Mouse (Mus musculus): ENCODE data around the gene Bmp4. TPM values are rescaled to one million over a fixed set of nuclear protein-coding genes. Genes with fewer than 3 reads are reported as not detected.

Bmp4 gene
- polyA plus RNA-seq, 1 experiment, result 0.02 TPM

DNA sequence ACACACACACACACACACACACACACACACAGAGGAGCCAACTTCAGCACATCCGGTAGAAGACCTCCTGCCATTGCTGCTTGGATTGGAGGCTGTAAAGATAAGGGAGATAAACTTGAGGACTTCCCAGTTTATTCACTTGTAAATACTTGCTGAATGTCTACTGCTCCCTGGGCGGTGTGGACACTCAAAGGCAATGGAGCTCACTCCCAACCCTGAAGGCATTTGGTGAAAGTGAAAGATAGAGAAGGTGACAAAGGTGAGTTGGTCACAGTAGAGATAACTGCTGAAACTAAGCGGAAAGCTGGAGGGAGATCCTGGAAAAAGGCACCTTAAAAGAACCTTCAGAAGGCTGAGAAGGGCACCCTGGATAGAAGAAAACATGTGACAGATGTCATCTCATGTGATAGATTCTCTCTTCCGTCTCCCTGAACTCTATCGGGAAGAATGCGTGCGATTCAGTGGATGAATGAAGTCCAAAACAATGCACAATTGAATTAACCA, 22.1 kb upstream of the Bmp4 start:
- TF ChIP-seq TCF12 (IDR thresholded peaks at IDR 0.05; ENCODE audit: insufficient read depth, poor library complexity, severe bottlenecking) (no peak), E2F4 (IDR thresholded peaks at IDR 0.05; ENCODE audit: insufficient read depth) (no peak), SRF (IDR thresholded peaks at IDR 0.05; ENCODE audit: control insufficient read depth, insufficient read length, low read depth) (no peak), MAX (IDR thresholded peaks at IDR 0.05; ENCODE audit: low read depth) (no peak), TCF3 (IDR thresholded peaks at IDR 0.05; ENCODE audit: insufficient read length, low read depth) (no peak), CEBPB (IDR thresholded peaks at IDR 0.05; ENCODE audit: insufficient read depth, poor library complexity, severe bottlenecking) (no peak), MYOG (IDR thresholded peaks at IDR 0.05; ENCODE audit: control insufficient read depth in 1 of 3, insufficient read depth in 1 of 3, insufficient read length in 2 of 3, low read depth in 2 of 3) (no peak), POLR2A (IDR thresholded peaks at IDR 0.05; ENCODE audit: insufficient read length, low read depth) (no peak), POLR2AphosphoS2 (IDR thresholded peaks at IDR 0.05; ENCODE audit: insufficient read length, low read depth) (no peak), REST (IDR thresholded peaks at IDR 0.05; ENCODE audit: insufficient read depth, insufficient read length) (no peak), MYOD1 (IDR thresholded peaks at IDR 0.05; ENCODE audit: control insufficient read depth in 1 of 3, insufficient read length in 2 of 3, low read depth in 2 of 3) (no peak), USF1 (IDR thresholded peaks at IDR 0.05; ENCODE audit: low read depth) (no peak)
- Histone ChIP-seq H3K27me3 (ENCODE audit: control insufficient read depth, insufficient read depth, insufficient read length) (peaks cover 5% of the 10 kb centered on the region), H3ac (ENCODE audit: control insufficient read depth, insufficient read length) (no peak overlapping the region), H3K36me3 (ENCODE audit: control insufficient read depth, insufficient read depth) (no peaks in the 10 kb centered on the region), H3K4me3 (no peak overlapping the region), H3K79me2 (ENCODE audit: control insufficient read depth, insufficient read depth) (no peaks in the 10 kb centered on the region), H3K4me2 (ENCODE audit: low read depth) (no peak overlapping the region)

DNA sequence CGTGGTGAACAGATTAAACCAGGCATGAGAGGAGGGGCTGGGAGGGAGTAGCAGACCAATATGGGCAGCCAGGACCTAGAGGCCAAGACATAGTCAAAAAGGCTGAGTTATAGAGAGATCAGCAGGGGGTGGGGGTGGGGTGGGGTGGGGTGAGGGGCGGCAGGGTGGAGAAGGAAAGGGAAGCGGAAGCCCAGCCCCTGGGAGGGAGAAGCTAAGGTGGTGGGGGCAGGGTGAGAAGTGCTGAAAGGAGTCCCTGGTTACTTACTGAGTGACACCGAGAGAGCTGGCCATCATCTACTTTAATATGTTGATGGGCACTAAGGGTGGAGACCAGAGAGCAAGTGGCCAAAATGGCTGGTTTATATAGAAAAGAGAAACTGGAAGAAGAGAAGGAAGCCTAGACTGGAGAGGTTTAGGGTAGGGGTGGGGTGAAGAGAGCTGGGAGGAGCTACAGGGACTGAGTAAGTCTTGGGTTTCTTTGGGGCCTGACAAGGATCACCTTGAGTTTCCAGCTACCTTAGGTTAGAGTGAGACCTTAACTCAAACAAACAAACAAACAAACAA, 20.2 kb upstream of the Bmp4 start:
- no peaks in the 10 kb centered on the region for H3K79me2 ChIP-seq (ENCODE audit: control insufficient read depth, insufficient read depth)
- H3K36me3 ChIP-seq (ENCODE audit: control insufficient read depth, insufficient read depth), result no peaks in the 10 kb centered on the region
- TF ChIP-seq TCF3 (IDR thresholded peaks at IDR 0.05; ENCODE audit: insufficient read length, low read depth), result no peak
- no peak for TF ChIP-seq MYOG (IDR thresholded peaks at IDR 0.05; ENCODE audit: control insufficient read depth in 1 of 3, insufficient read depth in 1 of 3, insufficient read length in 2 of 3, low read depth in 2 of 3)
- no peak for TF ChIP-seq TCF12 (IDR thresholded peaks at IDR 0.05; ENCODE audit: insufficient read depth, poor library complexity, severe bottlenecking)
- no peak for TF ChIP-seq POLR2A (IDR thresholded peaks at IDR 0.05; ENCODE audit: insufficient read length, low read depth)
- TF ChIP-seq CEBPB (IDR thresholded peaks at IDR 0.05; ENCODE audit: insufficient read depth, poor library complexity, severe bottlenecking), result no peak
- no peak for TF ChIP-seq SRF (IDR thresholded peaks at IDR 0.05; ENCODE audit: control insufficient read depth, insufficient read length, low read depth)
- no peak for TF ChIP-seq USF1 (IDR thresholded peaks at IDR 0.05; ENCODE audit: low read depth)
- no peak for TF ChIP-seq MAX (IDR thresholded peaks at IDR 0.05; ENCODE audit: low read depth)
- no peak for TF ChIP-seq POLR2AphosphoS2 (IDR thresholded peaks at IDR 0.05; ENCODE audit: insufficient read length, low read depth)
- TF ChIP-seq REST (IDR thresholded peaks at IDR 0.05; ENCODE audit: insufficient read depth, insufficient read length), result no peak
- TF ChIP-seq MYOD1 (IDR thresholded peaks at IDR 0.05; ENCODE audit: control insufficient read depth in 1 of 3, insufficient read length in 2 of 3, low read depth in 2 of 3), result no peak
- TF ChIP-seq E2F4 (IDR thresholded peaks at IDR 0.05; ENCODE audit: insufficient read depth), result no peak
- H3K27me3 ChIP-seq (ENCODE audit: control insufficient read depth, insufficient read depth, insufficient read length), result peaks cover 5% of the 10 kb centered on the region
- H3ac ChIP-seq (ENCODE audit: control insufficient read depth, insufficient read length), result no peak overlapping the region
- H3K4me2 ChIP-seq (ENCODE audit: low read depth), result no peak overlapping the region
- H3K4me3 ChIP-seq, result no peak overlapping the region

DNA sequence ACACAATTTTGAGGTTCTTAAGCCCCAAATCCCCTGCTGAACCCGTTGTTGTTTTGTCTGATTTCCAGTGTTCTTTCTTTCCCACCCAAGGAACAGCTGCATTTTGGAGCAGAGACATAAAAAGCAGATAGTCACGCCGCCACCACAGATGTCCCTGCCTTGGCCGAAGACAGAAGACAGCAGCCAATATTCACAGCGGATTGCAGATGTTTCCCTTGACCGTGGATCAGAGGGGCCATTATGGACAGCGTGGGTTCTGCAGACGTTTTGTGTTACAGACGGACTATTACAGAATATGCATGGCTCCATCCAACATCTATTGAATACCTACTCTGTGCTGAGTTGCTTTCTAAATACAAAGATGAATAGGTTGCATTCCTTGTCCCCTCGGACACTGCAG, 18.5 kb upstream of the Bmp4 start:
- H3K4me2 ChIP-seq (ENCODE audit: low read depth), result no peak overlapping the region
- H3ac ChIP-seq (ENCODE audit: control insufficient read depth, insufficient read length), result no peak overlapping the region
- H3K27me3 ChIP-seq (ENCODE audit: control insufficient read depth, insufficient read depth, insufficient read length), result peaks cover 5% of the 10 kb centered on the region
- H3K4me3 ChIP-seq, result no peak overlapping the region
- TF ChIP-seq CEBPB (IDR thresholded peaks at IDR 0.05; ENCODE audit: insufficient read depth, poor library complexity, severe bottlenecking) (no peak), SRF (IDR thresholded peaks at IDR 0.05; ENCODE audit: control insufficient read depth, insufficient read length, low read depth) (no peak), POLR2AphosphoS2 (IDR thresholded peaks at IDR 0.05; ENCODE audit: insufficient read length, low read depth) (no peak)
- no peaks in the 10 kb centered on the region for H3K36me3 ChIP-seq (ENCODE audit: control insufficient read depth, insufficient read depth)
- H3K79me2 ChIP-seq (ENCODE audit: control insufficient read depth, insufficient read depth), result no peaks in the 10 kb centered on the region

DNA sequence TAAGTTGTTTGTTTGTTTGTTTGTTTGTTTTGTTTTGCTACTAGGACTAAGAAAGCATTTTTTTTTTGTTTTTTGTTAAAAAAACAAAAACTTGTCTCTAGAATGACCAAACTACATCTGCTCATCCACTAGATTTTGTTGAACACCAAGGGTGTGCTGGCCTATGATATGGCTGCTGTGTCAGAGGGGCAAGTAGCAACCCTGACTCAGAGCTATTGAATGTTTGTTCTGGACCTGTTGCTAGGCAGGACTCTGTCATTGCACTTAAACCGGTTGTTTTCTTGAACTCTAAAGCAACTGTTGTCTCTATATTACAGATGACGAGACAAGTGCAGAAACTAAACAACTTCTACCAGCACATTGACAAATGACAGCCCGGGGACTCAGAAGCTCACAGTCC, 17.9 kb upstream of the Bmp4 start:
- peaks cover 5% of the 10 kb centered on the region for H3K27me3 ChIP-seq (ENCODE audit: control insufficient read depth, insufficient read depth, insufficient read length)
- no peak overlapping the region for H3K4me2 ChIP-seq (ENCODE audit: low read depth)
- TF ChIP-seq REST (IDR thresholded peaks at IDR 0.05; ENCODE audit: insufficient read depth, insufficient read length) (no peak), MYOD1 (IDR thresholded peaks at IDR 0.05; ENCODE audit: control insufficient read depth in 1 of 3, insufficient read length in 2 of 3, low read depth in 2 of 3) (no peak), TCF3 (IDR thresholded peaks at IDR 0.05; ENCODE audit: insufficient read length, low read depth) (no peak), SRF (IDR thresholded peaks at IDR 0.05; ENCODE audit: control insufficient read depth, insufficient read length, low read depth) (no peak), CEBPB (IDR thresholded peaks at IDR 0.05; ENCODE audit: insufficient read depth, poor library complexity, severe bottlenecking) (no peak), E2F4 (IDR thresholded peaks at IDR 0.05; ENCODE audit: insufficient read depth) (no peak), MYOG (IDR thresholded peaks at IDR 0.05; ENCODE audit: control insufficient read depth in 1 of 3, insufficient read depth in 1 of 3, insufficient read length in 2 of 3, low read depth in 2 of 3) (no peak), POLR2A (IDR thresholded peaks at IDR 0.05; ENCODE audit: insufficient read length, low read depth) (no peak), MAX (IDR thresholded peaks at IDR 0.05; ENCODE audit: low read depth) (no peak), TCF12 (IDR thresholded peaks at IDR 0.05; ENCODE audit: insufficient read depth, poor library complexity, severe bottlenecking) (no peak), USF1 (IDR thresholded peaks at IDR 0.05; ENCODE audit: low read depth) (no peak)
- no peak overlapping the region for H3K4me3 ChIP-seq
- no peaks in the 10 kb centered on the region for H3K36me3 ChIP-seq (ENCODE audit: control insufficient read depth, insufficient read depth)
- H3ac ChIP-seq (ENCODE audit: control insufficient read depth, insufficient read length), result no peak overlapping the region
- no peaks in the 10 kb centered on the region for H3K79me2 ChIP-seq (ENCODE audit: control insufficient read depth, insufficient read depth)

DNA sequence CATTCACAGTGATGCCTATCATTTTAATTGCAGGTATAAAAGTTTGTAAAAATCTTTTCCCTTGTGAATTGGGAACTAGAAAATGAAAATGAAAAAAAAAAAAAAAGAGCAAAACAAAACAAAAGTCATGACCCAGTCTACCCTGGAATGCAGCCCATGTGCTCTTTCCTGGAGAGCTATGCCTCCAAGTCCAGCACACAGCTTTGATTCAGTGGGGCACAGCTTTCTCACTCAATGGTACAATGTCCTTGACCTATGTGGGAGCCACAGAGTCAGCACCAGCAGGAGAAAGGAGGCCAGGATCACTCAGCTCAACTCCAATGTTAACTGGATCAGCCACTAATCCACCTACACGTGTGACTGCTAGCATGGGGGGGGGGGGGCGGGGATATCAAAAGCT, 9.5 kb upstream of the Bmp4 start:
- H3K36me3 ChIP-seq (ENCODE audit: control insufficient read depth, insufficient read depth), result no peaks in the 10 kb centered on the region
- no peaks in the 10 kb centered on the region for H3K27me3 ChIP-seq (ENCODE audit: control insufficient read depth, insufficient read depth, insufficient read length)
- no peaks in the 10 kb centered on the region for H3K79me2 ChIP-seq (ENCODE audit: control insufficient read depth, insufficient read depth)
- TF ChIP-seq SRF (IDR thresholded peaks at IDR 0.05; ENCODE audit: control insufficient read depth, insufficient read length, low read depth) (no peak), POLR2A (IDR thresholded peaks at IDR 0.05; ENCODE audit: insufficient read length, low read depth) (no peak), USF1 (IDR thresholded peaks at IDR 0.05; ENCODE audit: low read depth) (no peak), REST (IDR thresholded peaks at IDR 0.05; ENCODE audit: insufficient read depth, insufficient read length) (no peak), POLR2AphosphoS2 (IDR thresholded peaks at IDR 0.05; ENCODE audit: insufficient read length, low read depth) (no peak), TCF12 (IDR thresholded peaks at IDR 0.05; ENCODE audit: insufficient read depth, poor library complexity, severe bottlenecking) (no peak), TCF3 (IDR thresholded peaks at IDR 0.05; ENCODE audit: insufficient read length, low read depth) (no peak), MYOD1 (IDR thresholded peaks at IDR 0.05; ENCODE audit: control insufficient read depth in 1 of 3, insufficient read length in 2 of 3, low read depth in 2 of 3) (no peak), E2F4 (IDR thresholded peaks at IDR 0.05; ENCODE audit: insufficient read depth) (no peak), CEBPB (IDR thresholded peaks at IDR 0.05; ENCODE audit: insufficient read depth, poor library complexity, severe bottlenecking) (no peak)
- H3ac ChIP-seq (ENCODE audit: control insufficient read depth, insufficient read length), result no peak overlapping the region
- no peak overlapping the region for H3K4me3 ChIP-seq
- no peak overlapping the region for H3K4me2 ChIP-seq (ENCODE audit: low read depth)
